Mouse (Mus musculus): ENCODE measurements around the gene Sec31a. TPM values are rescaled to one million over a fixed set of nuclear protein-coding genes. Genes with fewer than 3 reads are reported as not detected.

Gene Sec31a
- 125 and 131 TPM in 2 replicates for polyA plus RNA-seq (2014; fragmentation: Nextera tagmentation; extraction: Ambion mirVana)

GRCm38 (mm10) chr5:100415761-100416590, at the start of gene Sec31a:
Gene Sec31a (minus strand): TSS chr5:100416234.
- peak; percentile 95 for DNase-seq (ENCODE audit: low spot score)
- Histone ChIP-seq H3K4me2 (peak within 1 kb of the TSS; percentile 75), H3K4me3 (ENCODE audit: low read depth, low read length) (peak within 1 kb of the TSS; percentile 95), H3K36me3 (ENCODE audit: control insufficient read depth, insufficient read depth, low read length) (peaks cover 17% of the 10 kb centered on the region; the same call in 1 of the 2 replicates), H3K9ac (ENCODE audit: low read depth, low read length) (peak within 1 kb of the TSS; percentile 84), H3K27me3 (replicated peaks; ENCODE audit: control insufficient read depth, insufficient read depth, low read length) (no peaks in the 10 kb centered on the region), H3K27ac (ENCODE audit: low read depth, low read length) (peak within 1 kb of the TSS; percentile 87), H3K4me1 (replicated peaks; ENCODE audit: control insufficient read depth, insufficient read depth, low read length) (peaks cover 11% of the 10 kb centered on the region), H3K9me3 (ENCODE audit: control insufficient read depth, low read length) (no peaks in the 10 kb centered on the region)
- under 1% methylated on average over 81 of the region's 82 CpGs for WGBS
- peak; percentile 95 for ATAC-seq (replicated peaks; ENCODE audit: low FRiP score)

GRCm38 (mm10) chr5:100462374-100462773, 46.3 kb upstream of the Sec31a start:
- Histone ChIP-seq H3K9ac (ENCODE audit: low read depth, low read length) (no peak overlapping the region), H3K9me3 (ENCODE audit: control insufficient read depth, low read length) (no peaks in the 10 kb centered on the region), H3K4me1 (replicated peaks; ENCODE audit: control insufficient read depth, insufficient read depth, low read length) (no peaks in the 10 kb centered on the region; the same call in 1 of the 2 replicates), H3K27ac (ENCODE audit: low read depth, low read length) (no peak overlapping the region), H3K36me3 (ENCODE audit: control insufficient read depth, insufficient read depth, low read length) (peaks cover 24% of the 10 kb centered on the region), H3K4me2 (no peak overlapping the region), H3K27me3 (replicated peaks; ENCODE audit: control insufficient read depth, insufficient read depth, low read length) (no peaks in the 10 kb centered on the region), H3K4me3 (ENCODE audit: low read depth, low read length) (no peak overlapping the region)
- peak; percentile 39; the same call in 1 of the 2 replicates for ATAC-seq (replicated peaks; ENCODE audit: low FRiP score)
- DNase-seq (ENCODE audit: low spot score): no peak
- WGBS: 88% methylated on average over 2 of the region's 2 CpGs

GRCm38 (mm10) chr5:100461526-100461925, 45.5 kb upstream of the Sec31a start:
- Histone ChIP-seq H3K27me3 (replicated peaks; ENCODE audit: control insufficient read depth, insufficient read depth, low read length) (no peaks in the 10 kb centered on the region), H3K9ac (ENCODE audit: low read depth, low read length) (no peak overlapping the region), H3K27ac (ENCODE audit: low read depth, low read length) (no peak overlapping the region), H3K9me3 (ENCODE audit: control insufficient read depth, low read length) (no peaks in the 10 kb centered on the region), H3K4me1 (replicated peaks; ENCODE audit: control insufficient read depth, insufficient read depth, low read length) (no peaks in the 10 kb centered on the region; the same call in 1 of the 2 replicates), H3K36me3 (ENCODE audit: control insufficient read depth, insufficient read depth, low read length) (peaks cover 27% of the 10 kb centered on the region), H3K4me2 (no peak overlapping the region), H3K4me3 (ENCODE audit: low read depth, low read length) (no peak overlapping the region)
- DNase-seq (ENCODE audit: low spot score): no peak
- WGBS: 90% methylated on average over 9 of the region's 9 CpGs
- no peak for ATAC-seq (replicated peaks; ENCODE audit: low FRiP score)

- Histone ChIP-seq H3K36me3 (ENCODE audit: control insufficient read depth, insufficient read depth, low read length) (peaks cover 34% of the 10 kb centered on the region), H3K9ac (ENCODE audit: low read depth, low read length) (no peak overlapping the region), H3K27ac (ENCODE audit: low read depth, low read length) (no peak overlapping the region), H3K4me2 (no peak overlapping the region), H3K4me3 (ENCODE audit: low read depth, low read length) (no peak overlapping the region), H3K27me3 (replicated peaks; ENCODE audit: control insufficient read depth, insufficient read depth, low read length) (no peaks in the 10 kb centered on the region), H3K9me3 (ENCODE audit: control insufficient read depth, low read length) (no peaks in the 10 kb centered on the region), H3K4me1 (replicated peaks; ENCODE audit: control insufficient read depth, insufficient read depth, low read length) (no peaks in the 10 kb centered on the region; the same call in 1 of the 2 replicates)
- DNase-seq (ENCODE audit: low spot score) (no peak), ATAC-seq (replicated peaks; ENCODE audit: low FRiP score) (no peak)
- 91% methylated on average over 5 of the region's 5 CpGs for WGBS
These were observed 43.4 kb upstream of the Sec31a start for GRCm38 (mm10) chr5:100459468-100459867.

GRCm38 (mm10) chr5:100451871-100452270, 35.8 kb upstream of the Sec31a start:
- H3K4me1 ChIP-seq (replicated peaks; ENCODE audit: control insufficient read depth, insufficient read depth, low read length): no peaks in the 10 kb centered on the region
- H3K4me2 ChIP-seq: no peak overlapping the region
- no peak overlapping the region for H3K27ac ChIP-seq (ENCODE audit: low read depth, low read length)
- WGBS: 76% methylated on average over 2 of the region's 2 CpGs
- ATAC-seq (replicated peaks; ENCODE audit: low FRiP score) (no peak), DNase-seq (ENCODE audit: low spot score) (no peak)
- H3K9ac ChIP-seq (ENCODE audit: low read depth, low read length): no peak overlapping the region
- no peak overlapping the region for H3K4me3 ChIP-seq (ENCODE audit: low read depth, low read length)
- H3K36me3 ChIP-seq (ENCODE audit: control insufficient read depth, insufficient read depth, low read length): peaks cover 36% of the 10 kb centered on the region
- H3K9me3 ChIP-seq (ENCODE audit: control insufficient read depth, low read length): no peaks in the 10 kb centered on the region
- H3K27me3 ChIP-seq (replicated peaks; ENCODE audit: control insufficient read depth, insufficient read depth, low read length): no peaks in the 10 kb centered on the region

GRCm38 (mm10) chr5:100438796-100439195, 22.8 kb upstream of the Sec31a start:
- DNase-seq (ENCODE audit: low spot score) (no peak), ATAC-seq (replicated peaks; ENCODE audit: low FRiP score) (no peak)
- H3K4me1 ChIP-seq (replicated peaks; ENCODE audit: control insufficient read depth, insufficient read depth, low read length): no peaks in the 10 kb centered on the region
- H3K36me3 ChIP-seq (ENCODE audit: control insufficient read depth, insufficient read depth, low read length): peaks cover 9% of the 10 kb centered on the region
- no peak overlapping the region for H3K9ac ChIP-seq (ENCODE audit: low read depth, low read length)
- no peak overlapping the region for H3K4me3 ChIP-seq (ENCODE audit: low read depth, low read length)
- no peak overlapping the region for H3K27ac ChIP-seq (ENCODE audit: low read depth, low read length)
- WGBS: 95% methylated on average over 14 of the region's 14 CpGs
- H3K27me3 ChIP-seq (replicated peaks; ENCODE audit: control insufficient read depth, insufficient read depth, low read length): no peaks in the 10 kb centered on the region
- H3K4me2 ChIP-seq: no peak overlapping the region
- H3K9me3 ChIP-seq (ENCODE audit: control insufficient read depth, low read length): 0 out of 2 replicates have a peak, but pooled peaks cover 3% of the 10 kb centered on the region

- no peak overlapping the region for H3K4me2 ChIP-seq
- H3K9me3 ChIP-seq (ENCODE audit: control insufficient read depth, low read length): 0 out of 2 replicates have a peak, but pooled peaks cover 3% of the 10 kb centered on the region
- ATAC-seq (replicated peaks; ENCODE audit: low FRiP score): no peak
- WGBS: 92% methylated on average over 5 of the region's 5 CpGs
- DNase-seq (ENCODE audit: low spot score): no peak
- H3K9ac ChIP-seq (ENCODE audit: low read depth, low read length): no peak overlapping the region
- H3K27me3 ChIP-seq (replicated peaks; ENCODE audit: control insufficient read depth, insufficient read depth, low read length): no peaks in the 10 kb centered on the region
- H3K36me3 ChIP-seq (ENCODE audit: control insufficient read depth, insufficient read depth, low read length): peaks cover 8% of the 10 kb centered on the region
- H3K27ac ChIP-seq (ENCODE audit: low read depth, low read length): no peak overlapping the region
- no peaks in the 10 kb centered on the region for H3K4me1 ChIP-seq (replicated peaks; ENCODE audit: control insufficient read depth, insufficient read depth, low read length)
- no peak overlapping the region for H3K4me3 ChIP-seq (ENCODE audit: low read depth, low read length)
These were observed 21.9 kb upstream of the Sec31a start for GRCm38 (mm10) chr5:100437917-100438316.

GRCm38 (mm10) chr5:100437086-100437485, 21.1 kb upstream of the Sec31a start:
- Histone ChIP-seq H3K4me2 (no peak overlapping the region), H3K36me3 (ENCODE audit: control insufficient read depth, insufficient read depth, low read length) (peaks cover 6% of the 10 kb centered on the region), H3K9ac (ENCODE audit: low read depth, low read length) (no peak overlapping the region), H3K27ac (ENCODE audit: low read depth, low read length) (no peak overlapping the region), H3K4me1 (replicated peaks; ENCODE audit: control insufficient read depth, insufficient read depth, low read length) (no peaks in the 10 kb centered on the region), H3K4me3 (ENCODE audit: low read depth, low read length) (no peak overlapping the region), H3K9me3 (ENCODE audit: control insufficient read depth, low read length) (0 out of 2 replicates have a peak, but pooled peaks cover 3% of the 10 kb centered on the region), H3K27me3 (replicated peaks; ENCODE audit: control insufficient read depth, insufficient read depth, low read length) (no peaks in the 10 kb centered on the region)
- 95% methylated on average over 4 of the region's 4 CpGs for WGBS
- no peak for DNase-seq (ENCODE audit: low spot score)
- ATAC-seq (replicated peaks; ENCODE audit: low FRiP score): no peak

GRCm38 (mm10) chr5:100430966-100431365, 14.9 kb upstream of the Sec31a start:
- peak overlapping the region; percentile 95 for H3K9ac ChIP-seq (ENCODE audit: low read depth, low read length)
- WGBS: 40% methylated on average over 2 of the region's 2 CpGs
- no peaks in the 10 kb centered on the region for H3K9me3 ChIP-seq (ENCODE audit: control insufficient read depth, low read length)
- H3K36me3 ChIP-seq (ENCODE audit: control insufficient read depth, insufficient read depth, low read length): peaks cover 19% of the 10 kb centered on the region
- H3K4me2 ChIP-seq: peak overlapping the region; percentile 97
- peak overlapping the region; percentile 76 for H3K4me3 ChIP-seq (ENCODE audit: low read depth, low read length)
- ATAC-seq (replicated peaks; ENCODE audit: low FRiP score): no peak
- H3K4me1 ChIP-seq (replicated peaks; ENCODE audit: control insufficient read depth, insufficient read depth, low read length): peaks cover 29% of the 10 kb centered on the region
- no peak for DNase-seq (ENCODE audit: low spot score)
- H3K27ac ChIP-seq (ENCODE audit: low read depth, low read length): no peak overlapping the region
- H3K27me3 ChIP-seq (replicated peaks; ENCODE audit: control insufficient read depth, insufficient read depth, low read length): no peaks in the 10 kb centered on the region

Data from liver, embryonic 11.5 days (tissue).